Mouse (Mus musculus) hindbrain, embryonic 10.5 days (tissue): ENCODE measurements around the gene Pik3cg. TPM values are rescaled to one million over a fixed set of nuclear protein-coding genes. Genes with fewer than 3 reads are reported as not detected.

Source experiments
- DNase-seq: peaks from one replicate; pipeline ENCODE4 v3.0.0-alpha.2; 2017; ENCODE audit warnings: low spot score
- H3K27ac ChIP-seq: fragments of 300-500 bp; sonication (generic); 2 replicates; pipeline ENCODE4 v1.5.1; 2016; ENCODE audit warnings: mild to moderate bottlenecking, moderate library complexity
- H3K27me3 ChIP-seq: fragments of 300-500 bp; sonication (generic); 2 replicates; pipeline ENCODE4 v1.6.1; 2016; ENCODE audit warnings: mild to moderate bottlenecking; ENCODE audit not compliant: poor library complexity, insufficient read depth, severe bottlenecking
- H3K36me3 ChIP-seq: fragments of 300-500 bp; sonication (generic); 2 replicates; pipeline ENCODE4 v1.6.1; 2016; ENCODE audit warnings: mild to moderate bottlenecking, moderate library complexity
- H3K4me1 ChIP-seq: fragments of 300-500 bp; sonication (generic); replicated peaks from 2 replicates; pipeline ENCODE4 v1.6.1; 2016; ENCODE audit warnings: mild to moderate bottlenecking
- H3K4me3 ChIP-seq: fragments of 300-500 bp; sonication (generic); 2 replicates; pipeline ENCODE4 v1.5.1; 2016; ENCODE audit warnings: mild to moderate bottlenecking, moderate library complexity
- H3K9me3 ChIP-seq: fragments of 300-500 bp; sonication (generic); 2 replicates; pipeline ENCODE4 v1.6.1; 2016; ENCODE audit warnings: mild to moderate bottlenecking, moderate library complexity
- WGBS: fragments of 180-500 bp; shearing (Covaris S2); methylation state at CpG from one replicate; pipeline ENCODE4 v1.1.7; 2016; 5-methylcytosine and 5-hydroxymethylcytosine counted together
- polyA plus RNA-seq: library from polyadenylated mRNA; unstranded; fragments of >200 nt; fragmentation: Nextera tagmentation; extraction: Ambion mirVana; gene quantifications from 2 replicates; pipeline ENCODE4 v1.2.1, GENCODE M21; 2016

Pik3cg gene
- polyA plus RNA-seq, 1 experiment from 2014 or later = 1.2 TPM

GRCm38 (mm10) chr12:32168751-32169150 lies 39.7 kb downstream of the Pik3cg start:
- 29% methylated on average over 3 of the region's 3 CpGs for WGBS
- no peaks in the 10 kb centered on the region for H3K9me3 ChIP-seq
- H3K4me3 ChIP-seq = no peak overlapping the region
- H3K27me3 ChIP-seq = no peaks in the 10 kb centered on the region
- peaks cover 5% of the 10 kb centered on the region; the same call in 1 of the 2 replicates for H3K4me1 ChIP-seq
- H3K27ac ChIP-seq = no peak overlapping the region
- no peaks in the 10 kb centered on the region for H3K36me3 ChIP-seq
- DNase-seq = no peak

DNA sequence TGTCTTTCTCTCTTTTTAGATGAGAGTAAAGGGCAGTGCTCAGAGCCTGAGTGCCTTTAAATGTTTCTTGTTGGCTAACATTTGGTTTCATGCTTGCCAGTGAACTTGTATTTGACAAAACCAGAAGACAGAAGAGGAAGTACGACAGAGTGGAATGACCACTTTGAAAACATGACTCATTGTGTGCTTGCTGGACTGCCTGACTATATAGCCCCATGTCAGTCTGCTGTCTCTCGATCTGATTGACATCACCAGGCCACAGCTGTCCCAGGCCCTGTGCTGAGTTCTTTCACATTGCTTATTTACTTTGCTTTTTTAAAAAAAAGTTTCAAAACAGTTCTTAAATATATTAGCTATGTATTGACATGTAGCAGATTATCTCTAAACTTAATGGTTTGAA lies 44.8 kb downstream of the Pik3cg start:
- DNase-seq = no peak
- Histone ChIP-seq H3K9me3 (no peaks in the 10 kb centered on the region), H3K4me3 (no peak overlapping the region), H3K36me3 (no peaks in the 10 kb centered on the region), H3K27me3 (no peaks in the 10 kb centered on the region), H3K4me1 (peaks cover 3% of the 10 kb centered on the region; the same call in 1 of the 2 replicates), H3K27ac (no peak overlapping the region)
- 87% methylated on average over 2 of the region's 2 CpGs for WGBS

GRCm38 (mm10) chr12:32158757-32159156 lies 49.7 kb downstream of the Pik3cg start:
- no peak for DNase-seq
- WGBS = 39% methylated on average over 5 of the region's 5 CpGs

DNA sequence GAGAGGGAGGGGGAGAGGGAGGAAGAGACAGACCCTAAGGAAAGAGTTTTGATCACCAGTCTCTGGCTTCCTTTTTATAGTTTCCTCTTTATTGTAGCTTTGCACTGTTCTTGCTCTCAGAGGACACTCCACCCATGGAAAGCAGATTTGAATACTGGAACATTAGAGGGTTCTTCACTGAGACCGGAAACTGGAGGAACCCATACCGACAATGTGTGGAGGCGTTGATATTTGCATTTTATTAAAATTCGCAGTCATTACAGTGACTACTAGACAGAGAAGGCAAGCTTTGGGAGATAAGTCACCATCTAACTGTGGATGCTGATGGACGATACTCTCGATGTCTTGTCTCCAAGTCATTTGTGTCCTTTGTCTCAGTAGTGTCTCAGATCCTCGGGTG lies 61.9 kb downstream of the Pik3cg start:
- H3K36me3 ChIP-seq = no peaks in the 10 kb centered on the region
- H3K27ac ChIP-seq = no peak overlapping the region
- 90% methylated on average over 7 of the region's 7 CpGs for WGBS
- H3K4me1 ChIP-seq = no peaks in the 10 kb centered on the region
- no peaks in the 10 kb centered on the region for H3K9me3 ChIP-seq
- no peaks in the 10 kb centered on the region for H3K27me3 ChIP-seq
- no peak overlapping the region for H3K4me3 ChIP-seq
- DNase-seq = no peak

More at GRCm38 (mm10) chr12:32158757-32159156, 49.7 kb downstream of the Pik3cg start:
- H3K27me3 ChIP-seq = no peaks in the 10 kb centered on the region
- no peaks in the 10 kb centered on the region for H3K36me3 ChIP-seq
- H3K4me1 ChIP-seq = peaks cover 5% of the 10 kb centered on the region; the same call in 1 of the 2 replicates
- H3K4me3 ChIP-seq = no peak overlapping the region
- no peaks in the 10 kb centered on the region for H3K9me3 ChIP-seq
- H3K27ac ChIP-seq = no peak overlapping the region

- H3K36me3 ChIP-seq = no peaks in the 10 kb centered on the region
- H3K27ac ChIP-seq = no peak overlapping the region
- no peaks in the 10 kb centered on the region for H3K27me3 ChIP-seq
- DNase-seq = no peak
- no peaks in the 10 kb centered on the region for H3K4me1 ChIP-seq
- no peaks in the 10 kb centered on the region for H3K9me3 ChIP-seq
- H3K4me3 ChIP-seq = no peak overlapping the region
- WGBS = 88% methylated on average over 4 of the region's 4 CpGs
Observed at GRCm38 (mm10) chr12:32145651-32146050, 62.8 kb downstream of the Pik3cg start.

DNA sequence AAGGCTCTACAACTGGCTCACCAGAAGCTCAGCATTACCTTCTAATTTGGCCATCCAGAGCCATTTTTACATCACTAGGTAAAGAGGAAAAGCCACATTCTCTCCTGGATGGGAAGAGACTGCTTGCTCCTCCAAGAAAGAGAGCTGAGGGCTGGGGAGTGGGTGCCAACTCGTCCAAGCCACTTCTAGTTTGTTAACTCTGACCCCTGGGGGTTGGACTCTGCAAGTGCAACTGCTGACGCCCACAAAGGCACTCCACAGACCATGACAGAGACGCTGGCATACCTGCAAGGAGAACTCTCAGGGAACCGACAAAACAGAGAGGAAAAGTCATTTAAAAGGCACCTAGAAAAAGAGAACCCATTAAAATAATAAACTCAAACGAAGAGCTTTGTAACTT lies 63.9 kb downstream of the Pik3cg start:
- no peaks in the 10 kb centered on the region for H3K36me3 ChIP-seq
- DNase-seq = peak; percentile 70
- whole genome bisulfite sequencing = 7% methylated on average over 5 of the region's 5 CpGs
- no peak overlapping the region for H3K4me3 ChIP-seq
- no peaks in the 10 kb centered on the region for H3K27me3 ChIP-seq
- H3K9me3 ChIP-seq = no peaks in the 10 kb centered on the region
- H3K4me1 ChIP-seq = no peaks in the 10 kb centered on the region
- H3K27ac ChIP-seq = no peak overlapping the region

- no peaks in the 10 kb centered on the region for H3K9me3 ChIP-seq
- no peak for DNase-seq
- 77% methylated on average over 5 of the region's 5 CpGs for WGBS
Observed at GRCm38 (mm10) chr12:32143782-32144181, 64.7 kb downstream of the Pik3cg start.

GRCm38 (mm10) chr12:32143151-32143550 lies 65.3 kb downstream of the Pik3cg start:
- 0 out of 2 replicates have a peak, but pooled peaks cover 4% of the 10 kb centered on the region for H3K4me1 ChIP-seq
- no peaks in the 10 kb centered on the region for H3K9me3 ChIP-seq
- no peaks in the 10 kb centered on the region for H3K27me3 ChIP-seq
- no peak overlapping the region for H3K4me3 ChIP-seq
- WGBS = 58% methylated on average over 4 of the region's 4 CpGs
- H3K36me3 ChIP-seq = no peaks in the 10 kb centered on the region
- no peak for DNase-seq
- no peak overlapping the region for H3K27ac ChIP-seq

More at GRCm38 (mm10) chr12:32143782-32144181, 64.7 kb downstream of the Pik3cg start:
- Histone ChIP-seq H3K27ac (no peak overlapping the region), H3K4me1 (no peaks in the 10 kb centered on the region), H3K27me3 (no peaks in the 10 kb centered on the region), H3K4me3 (no peak overlapping the region), H3K36me3 (no peaks in the 10 kb centered on the region)

GRCm38 (mm10) chr12:32141766-32142165 lies 66.7 kb downstream of the Pik3cg start:
- Histone ChIP-seq H3K27ac (no peak overlapping the region), H3K4me3 (no peak overlapping the region), H3K9me3 (no peaks in the 10 kb centered on the region), H3K27me3 (no peaks in the 10 kb centered on the region), H3K4me1 (0 out of 2 replicates have a peak, but pooled peaks cover 5% of the 10 kb centered on the region), H3K36me3 (no peaks in the 10 kb centered on the region)
- no peak for DNase-seq

GRCm38 (mm10) chr12:32138831-32139230 lies 69.6 kb downstream of the Pik3cg start:
- no peaks in the 10 kb centered on the region for H3K9me3 ChIP-seq
- no peak overlapping the region for H3K27ac ChIP-seq
- DNase-seq = no peak
- no peak overlapping the region for H3K4me3 ChIP-seq
- no peaks in the 10 kb centered on the region for H3K27me3 ChIP-seq
- peaks cover 8% of the 10 kb centered on the region; the same call in 1 of the 2 replicates for H3K4me1 ChIP-seq
- H3K36me3 ChIP-seq = no peaks in the 10 kb centered on the region
- WGBS = 85% methylated on average over 5 of the region's 5 CpGs

DNA sequence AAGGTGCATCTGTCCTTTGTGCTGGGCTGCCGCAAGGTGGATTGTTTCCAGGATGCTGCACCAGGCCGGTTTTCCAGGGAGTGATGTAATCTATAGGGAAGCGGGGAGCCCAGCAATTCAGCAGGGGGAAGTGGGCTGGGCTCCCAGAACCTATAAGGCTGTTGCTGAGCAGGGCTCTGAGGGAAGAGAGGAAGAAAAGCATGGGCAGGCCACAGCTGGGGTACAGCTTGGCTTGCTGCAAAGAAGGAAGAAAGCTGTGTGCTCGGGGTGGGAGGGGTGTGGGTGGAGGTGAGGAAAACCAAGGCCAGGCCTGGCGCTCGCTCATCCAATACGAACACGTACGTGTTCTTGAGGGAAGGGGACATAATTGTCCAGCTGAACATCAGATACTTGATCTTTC lies 70.1 kb downstream of the Pik3cg start:
- no peaks in the 10 kb centered on the region for H3K27me3 ChIP-seq
- no peaks in the 10 kb centered on the region for H3K36me3 ChIP-seq
- DNase-seq = no peak
- H3K27ac ChIP-seq = no peak overlapping the region
- WGBS = 76% methylated on average over 9 of the region's 9 CpGs
- H3K4me3 ChIP-seq = no peak overlapping the region
- no peaks in the 10 kb centered on the region for H3K9me3 ChIP-seq
- peaks cover 13% of the 10 kb centered on the region; the same call in 1 of the 2 replicates for H3K4me1 ChIP-seq

DNA sequence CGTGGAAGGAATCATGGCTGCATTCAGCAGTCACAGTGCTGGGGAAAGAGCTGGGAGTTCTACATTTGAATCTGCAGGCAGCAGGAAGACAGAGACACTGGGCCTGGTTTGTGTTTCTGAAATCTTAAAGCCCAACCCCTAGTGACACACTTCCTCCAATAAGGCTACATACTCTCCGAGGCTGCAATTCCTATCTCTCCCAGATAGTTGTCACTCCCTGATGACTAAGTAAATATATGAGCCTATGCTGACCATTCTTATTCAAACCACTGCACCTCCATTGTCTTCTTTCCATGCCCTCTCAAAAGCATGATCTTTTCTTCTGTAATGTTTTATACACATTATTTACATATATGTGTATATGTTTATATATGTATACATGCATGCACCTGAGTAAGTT lies 70.9 kb downstream of the Pik3cg start:
- Histone ChIP-seq H3K4me1 (peaks cover 21% of the 10 kb centered on the region), H3K9me3 (no peaks in the 10 kb centered on the region), H3K4me3 (no peak overlapping the region), H3K27me3 (no peaks in the 10 kb centered on the region), H3K36me3 (no peaks in the 10 kb centered on the region), H3K27ac (no peak overlapping the region)
- no peak for DNase-seq
- WGBS = 82% methylated on average over 2 of the region's 2 CpGs

- Histone ChIP-seq H3K36me3 (no peaks in the 10 kb centered on the region), H3K4me1 (peaks cover 18% of the 10 kb centered on the region), H3K27me3 (no peaks in the 10 kb centered on the region), H3K9me3 (no peaks in the 10 kb centered on the region), H3K27ac (peak overlapping the region; percentile 50), H3K4me3 (no peak overlapping the region)
- 41% methylated on average over 14 of the region's 14 CpGs for WGBS
- DNase-seq = no peak
Observed at GRCm38 (mm10) chr12:32127599-32128507, 80.6 kb downstream of the Pik3cg start.
